Mouse (Mus musculus): ENCODE data around the gene Tent4a.

Gene Tent4a

GRCm38 (mm10) chr13:69458891-69459290 is 75.5 kb downstream of the Tent4a start:
- peaks cover 2% of the 10 kb centered on the region; the same call in 1 of the 2 replicates for H3K27me3 ChIP-seq (ENCODE audit: insufficient read depth, low read length)
- TF ChIP-seq CTCF (conservative IDR thresholded peaks at IDR 0.05; ENCODE audit: low read length) (no peak), NANOG (IDR thresholded peaks at IDR 0.05; ENCODE audit: borderline replicate concordance, low read length) (no peak), POU5F1 (IDR thresholded peaks at IDR 0.05; ENCODE audit: borderline replicate concordance, low read length) (no peak)
- H3K9me3 ChIP-seq (ENCODE audit: low read length), result peaks cover 8% of the 10 kb centered on the region
- H3K4me1 ChIP-seq (replicated peaks; ENCODE audit: low read depth, low read length), result no peaks in the 10 kb centered on the region
- no peak overlapping the region for H3K4me3 ChIP-seq (replicated peaks; ENCODE audit: low read length)
- H3K36me3 ChIP-seq (ENCODE audit: insufficient read depth, low read length), result no peaks in the 10 kb centered on the region

- H3K27me3 ChIP-seq (ENCODE audit: insufficient read depth, low read length), result peaks cover 2% of the 10 kb centered on the region; the same call in 1 of the 2 replicates
- no peaks in the 10 kb centered on the region for H3K36me3 ChIP-seq (ENCODE audit: insufficient read depth, low read length)
- no peak for TF ChIP-seq NANOG (IDR thresholded peaks at IDR 0.05; ENCODE audit: borderline replicate concordance, low read length)
- TF ChIP-seq POU5F1 (IDR thresholded peaks at IDR 0.05; ENCODE audit: borderline replicate concordance, low read length), result no peak
- no peak for TF ChIP-seq CTCF (conservative IDR thresholded peaks at IDR 0.05; ENCODE audit: low read length)
Observed at GRCm38 (mm10) chr13:69458461-69458860, 76.0 kb downstream of the Tent4a start.

GRCm38 (mm10) chr13:69457105-69457504 is 77.3 kb downstream of the Tent4a start:
- TF ChIP-seq NANOG (IDR thresholded peaks at IDR 0.05; ENCODE audit: borderline replicate concordance, low read length) (no peak), POU5F1 (IDR thresholded peaks at IDR 0.05; ENCODE audit: borderline replicate concordance, low read length) (no peak), CTCF (conservative IDR thresholded peaks at IDR 0.05; ENCODE audit: low read length) (no peak)
- no peaks in the 10 kb centered on the region for H3K36me3 ChIP-seq (ENCODE audit: insufficient read depth, low read length)
- no peak overlapping the region for H3K4me3 ChIP-seq (replicated peaks; ENCODE audit: low read length)
- H3K27me3 ChIP-seq (ENCODE audit: insufficient read depth, low read length), result peaks cover 2% of the 10 kb centered on the region; the same call in 1 of the 2 replicates
- no peaks in the 10 kb centered on the region for H3K9me3 ChIP-seq (ENCODE audit: low read length)
- no peaks in the 10 kb centered on the region for H3K4me1 ChIP-seq (replicated peaks; ENCODE audit: low read depth, low read length)

More at GRCm38 (mm10) chr13:69458461-69458860, 76.0 kb downstream of the Tent4a start:
- Histone ChIP-seq H3K4me1 (replicated peaks; ENCODE audit: low read depth, low read length) (no peaks in the 10 kb centered on the region), H3K4me3 (replicated peaks; ENCODE audit: low read length) (no peak overlapping the region), H3K9me3 (ENCODE audit: low read length) (peaks cover 5% of the 10 kb centered on the region)

GRCm38 (mm10) chr13:69456641-69457040 is 77.8 kb downstream of the Tent4a start:
- Histone ChIP-seq H3K4me3 (replicated peaks; ENCODE audit: low read length) (no peak overlapping the region), H3K4me1 (replicated peaks; ENCODE audit: low read depth, low read length) (no peaks in the 10 kb centered on the region), H3K27me3 (ENCODE audit: insufficient read depth, low read length) (peaks cover 2% of the 10 kb centered on the region; the same call in 1 of the 2 replicates), H3K9me3 (ENCODE audit: low read length) (no peaks in the 10 kb centered on the region), H3K36me3 (ENCODE audit: insufficient read depth, low read length) (no peaks in the 10 kb centered on the region)
- TF ChIP-seq POU5F1 (IDR thresholded peaks at IDR 0.05; ENCODE audit: borderline replicate concordance, low read length) (no peak), CTCF (conservative IDR thresholded peaks at IDR 0.05; ENCODE audit: low read length) (no peak)

- Histone ChIP-seq H3K36me3 (ENCODE audit: insufficient read depth, low read length) (no peaks in the 10 kb centered on the region), H3K27me3 (ENCODE audit: insufficient read depth, low read length) (peaks cover 2% of the 10 kb centered on the region; the same call in 1 of the 2 replicates), H3K9me3 (ENCODE audit: low read length) (no peaks in the 10 kb centered on the region), H3K4me1 (replicated peaks; ENCODE audit: low read depth, low read length) (no peaks in the 10 kb centered on the region), H3K4me3 (replicated peaks; ENCODE audit: low read length) (no peak overlapping the region)
- TF ChIP-seq POU5F1 (IDR thresholded peaks at IDR 0.05; ENCODE audit: borderline replicate concordance, low read length), result no peak
Observed at GRCm38 (mm10) chr13:69455476-69456175, 78.8 kb downstream of the Tent4a start.
